Mouse (Mus musculus) liver, postnatal 0 days (tissue): ENCODE measurements around the gene Ilf3.

Experiments used
- CTCF ChIP-seq: sonication (generic); IDR thresholded peaks from 2 replicates; pipeline ENCODE4 v1.5.1; 2016; ENCODE audit warnings: antibody characterized with exemption, low read depth
- EP300 ChIP-seq: IDR thresholded peaks from 2 replicates; pipeline ENCODE4 v1.6.1; 2016; ENCODE audit warnings: antibody characterized with exemption, low read depth, mild to moderate bottlenecking

- TF ChIP-seq CTCF (peak; percentile 91), EP300 (no peak)
These were observed 990 bp upstream of the Ilf3 start for GRCm38 (mm10) chr9:21366541-21367220.
